Mouse (Mus musculus): ENCODE data around the gene Stxbp1.

The Stxbp1 gene

DNA sequence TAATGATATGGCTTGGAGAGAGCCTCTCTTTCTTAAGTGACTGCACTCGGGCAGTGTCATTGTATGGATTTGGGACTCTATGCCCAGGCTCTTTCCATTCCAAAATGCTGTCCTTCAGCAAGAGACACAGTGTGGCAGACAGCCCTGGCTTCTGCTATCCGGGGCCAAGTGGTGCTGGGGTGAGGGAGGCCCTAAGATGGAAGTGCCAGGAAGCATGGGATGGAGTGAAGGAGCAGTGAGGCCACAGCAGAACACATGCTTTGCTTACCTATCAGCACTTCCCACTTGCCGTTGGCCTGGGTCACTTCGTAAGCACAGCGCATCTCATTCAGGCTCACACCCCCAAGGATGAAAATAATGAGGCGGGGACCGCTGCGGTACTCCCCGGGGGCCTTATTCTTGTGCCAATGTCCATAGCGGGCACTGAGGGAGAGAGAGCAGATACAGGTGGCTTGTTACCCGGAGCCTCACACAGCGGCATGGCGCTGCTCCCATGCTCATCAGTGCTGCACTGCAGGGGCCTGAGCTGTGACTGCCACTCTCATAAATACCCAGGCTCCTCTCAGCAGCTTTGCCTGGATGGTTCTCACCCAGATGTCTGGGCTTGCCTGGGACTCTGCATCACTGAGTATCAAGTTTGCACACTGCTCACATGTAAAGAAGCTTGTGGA is 51.2 kb downstream of the Stxbp1 start:
- DNase-seq (ENCODE audit: low read depth, low spot score), result no peak

DNA sequence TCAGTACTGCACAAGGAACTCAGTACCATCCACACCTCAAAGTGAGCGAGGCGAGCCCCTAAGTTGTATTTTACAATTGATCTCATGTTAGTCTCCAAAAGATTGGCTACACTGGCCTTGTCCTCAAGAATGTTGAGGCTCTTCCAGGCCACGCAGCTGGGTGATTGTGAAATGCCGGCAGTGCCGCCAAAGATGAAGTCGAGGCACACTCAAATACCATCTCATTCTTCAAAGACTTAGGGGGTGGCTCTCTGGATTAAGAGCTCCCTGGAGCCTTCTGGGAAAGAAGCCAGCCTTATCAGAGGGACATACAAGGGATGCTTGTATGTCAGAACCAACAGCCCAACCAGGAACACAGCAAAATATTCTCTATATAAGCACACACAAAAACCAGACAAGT is 55.7 kb downstream of the Stxbp1 start:
- no peak for DNase-seq (ENCODE audit: low read depth, low spot score)

GRCm38 (mm10) chr2:32788581-32788980 is 58.5 kb downstream of the Stxbp1 start:
- no peak for DNase-seq (ENCODE audit: low read depth, low spot score)

DNA sequence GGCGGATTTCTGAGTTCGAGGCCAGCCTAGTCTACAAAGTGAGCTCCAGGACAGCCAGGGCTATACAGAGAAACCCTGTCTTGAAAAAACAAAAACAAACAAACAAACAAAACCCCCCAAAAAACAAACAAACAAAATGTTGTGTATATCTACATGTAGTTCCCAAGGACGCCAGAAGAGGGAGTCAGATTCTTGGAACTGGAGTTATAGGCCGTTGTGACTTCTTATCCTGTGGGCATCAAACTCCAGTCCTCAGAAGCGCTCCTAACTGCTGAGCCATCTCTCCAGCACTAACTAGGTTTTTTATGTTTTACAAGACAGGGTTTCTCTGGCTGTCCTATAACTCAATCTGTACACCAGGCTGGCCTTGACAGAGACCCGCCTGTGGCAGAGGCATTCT is 59.9 kb downstream of the Stxbp1 start:
- no peak for DNase-seq (ENCODE audit: low read depth, low spot score)

GRCm38 (mm10) chr2:32784048-32784681 is 62.9 kb downstream of the Stxbp1 start, which contains the start of gene Cfap157:
Cfap157 (minus strand) TSS chr2:32784428.
- no peak for DNase-seq (ENCODE audit: low read depth, low spot score)

DNA sequence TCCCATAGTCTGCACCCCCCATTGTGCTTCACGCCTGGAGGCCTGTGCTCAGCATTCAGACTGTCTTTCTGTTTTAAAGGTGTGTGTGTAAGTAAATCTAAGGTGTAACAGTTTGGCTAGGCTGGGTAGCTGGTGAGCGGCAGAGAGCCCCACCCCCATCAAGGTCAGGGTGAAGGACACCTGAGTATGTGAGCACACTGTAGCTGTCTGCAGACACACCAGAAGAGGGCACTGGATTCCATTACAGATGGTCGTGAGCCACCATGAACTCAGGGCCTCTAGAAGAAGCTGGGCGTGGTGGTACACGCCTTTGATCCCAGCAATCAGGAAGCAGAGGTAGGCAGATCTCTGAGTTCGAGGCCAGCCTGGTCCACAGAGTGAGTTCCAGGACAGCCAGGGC is 65.3 kb downstream of the Stxbp1 start:
- no peak for DNase-seq (ENCODE audit: low read depth, low spot score)

DNA sequence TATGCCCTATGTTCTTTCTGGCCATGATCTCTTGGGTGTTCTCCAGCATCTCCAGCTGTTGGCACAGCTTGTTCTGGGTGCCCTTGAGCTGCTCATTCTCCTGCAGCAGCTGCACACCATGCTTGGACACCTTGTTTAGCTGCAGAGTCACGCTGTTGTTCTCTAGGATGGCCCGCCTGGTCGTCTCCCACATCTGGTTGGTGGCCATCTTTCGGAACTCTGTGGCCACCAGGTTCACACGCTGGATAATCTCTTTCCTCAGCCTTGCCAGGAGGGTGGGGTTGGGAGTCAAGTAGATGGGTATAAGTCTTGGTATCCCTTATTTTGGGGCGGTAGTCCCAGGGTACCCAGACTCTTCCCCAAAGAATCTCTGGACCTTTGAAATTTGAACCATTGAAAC is 67.3 kb downstream of the Stxbp1 start:
- DNase-seq (ENCODE audit: low read depth, low spot score), result no peak

DNA sequence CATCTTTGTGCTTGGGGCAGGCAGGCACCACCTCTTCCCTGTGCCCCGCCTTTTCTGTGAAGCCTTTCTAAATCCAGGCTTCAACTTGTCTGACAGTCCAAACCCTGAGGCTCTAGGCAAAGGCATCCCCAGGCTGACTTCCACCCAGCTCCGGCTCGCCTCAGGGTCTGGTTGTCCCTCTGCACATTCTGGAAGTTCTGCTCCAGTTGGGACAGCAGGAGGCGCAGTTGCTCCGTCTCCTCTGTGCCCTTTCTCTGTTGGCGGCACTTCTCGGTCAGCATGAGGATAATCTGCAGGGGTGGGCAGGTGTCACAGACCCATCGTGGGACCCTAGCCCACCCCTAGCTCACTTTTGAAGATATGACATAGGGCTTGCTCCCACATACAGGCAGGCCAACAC is 67.9 kb downstream of the Stxbp1 start:
- peak; percentile 52 for DNase-seq (ENCODE audit: low read depth, low spot score)

DNA sequence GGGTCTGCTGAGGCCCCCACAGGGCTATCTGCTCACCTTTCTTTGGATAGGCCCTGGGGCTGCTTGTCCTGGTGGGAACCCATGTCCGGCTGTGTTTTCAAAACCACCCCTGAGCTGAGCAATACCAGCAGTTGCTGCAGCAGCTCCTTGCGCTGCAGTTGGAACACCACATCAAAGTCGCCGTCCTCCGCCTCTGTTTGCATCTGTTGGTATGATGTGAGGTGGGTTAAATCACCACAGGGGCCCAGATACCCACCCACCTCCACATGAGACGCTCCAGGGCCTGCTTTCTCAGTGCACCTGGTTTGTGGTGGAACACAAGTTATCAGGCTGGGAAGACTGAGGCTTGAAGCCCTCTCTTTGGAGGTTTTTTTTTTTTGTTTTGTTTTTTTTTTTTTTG is 69.0 kb downstream of the Stxbp1 start:
- DNase-seq (ENCODE audit: low read depth, low spot score), result no peak

DNA sequence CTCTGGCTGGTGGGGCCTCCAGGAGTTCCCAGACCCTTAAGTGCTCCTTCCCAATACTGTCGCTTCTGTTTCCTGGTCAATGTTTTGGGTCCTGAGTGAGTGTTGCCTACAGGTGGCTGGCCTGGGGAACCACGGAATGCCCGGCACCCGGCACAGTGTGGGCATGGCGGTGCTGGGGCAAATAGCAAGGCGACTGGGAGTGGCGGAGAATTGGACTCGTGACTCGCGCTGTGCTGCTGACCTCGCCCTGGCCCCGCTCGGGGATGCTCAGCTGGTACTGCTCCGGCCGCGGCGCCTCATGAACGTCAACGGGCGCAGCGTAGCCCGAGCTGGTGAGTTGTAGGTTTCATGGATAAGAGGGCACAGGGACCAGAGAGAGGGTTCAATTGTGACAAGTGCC is 70.9 kb downstream of the Stxbp1 start:
- DNase-seq (ENCODE audit: low read depth, low spot score), result no peak

GRCm38 (mm10) chr2:32775359-32776074 is 71.5 kb downstream of the Stxbp1 start, which contains the start of the genes Ttc16 and Ptrh1:
Ttc16 (minus strand) TSS chr2:32775633.
Ptrh1 (plus strand) TSS chr2:32775786.
- DNase-seq (ENCODE audit: low read depth, low spot score), result peak; percentile 96

GRCm38 (mm10) chr2:32772626-32773279 is 74.3 kb downstream of the Stxbp1 start:
- no peak for DNase-seq (ENCODE audit: low read depth, low spot score)

DNA sequence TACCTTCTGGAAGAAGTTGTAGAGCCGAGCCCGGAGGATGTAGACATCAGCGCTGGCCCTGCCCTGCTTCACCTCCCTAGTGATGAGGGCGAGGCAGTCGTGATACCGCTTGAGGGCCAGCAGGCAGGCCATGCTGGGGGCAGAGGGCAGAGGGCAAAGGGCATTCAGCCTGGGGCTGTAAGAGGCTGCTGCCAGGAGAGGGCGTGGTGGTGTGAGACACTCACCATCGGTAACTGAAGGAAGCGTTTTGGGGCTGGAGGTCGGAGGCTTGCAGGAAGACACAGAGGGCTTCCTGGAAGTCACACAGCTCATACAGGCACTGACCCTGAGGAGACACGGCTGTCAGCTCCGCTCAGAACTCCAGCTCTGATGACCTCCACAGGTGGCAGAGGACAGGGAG is 75.2 kb downstream of the Stxbp1 start:
- DNase-seq (ENCODE audit: low read depth, low spot score), result no peak

DNA sequence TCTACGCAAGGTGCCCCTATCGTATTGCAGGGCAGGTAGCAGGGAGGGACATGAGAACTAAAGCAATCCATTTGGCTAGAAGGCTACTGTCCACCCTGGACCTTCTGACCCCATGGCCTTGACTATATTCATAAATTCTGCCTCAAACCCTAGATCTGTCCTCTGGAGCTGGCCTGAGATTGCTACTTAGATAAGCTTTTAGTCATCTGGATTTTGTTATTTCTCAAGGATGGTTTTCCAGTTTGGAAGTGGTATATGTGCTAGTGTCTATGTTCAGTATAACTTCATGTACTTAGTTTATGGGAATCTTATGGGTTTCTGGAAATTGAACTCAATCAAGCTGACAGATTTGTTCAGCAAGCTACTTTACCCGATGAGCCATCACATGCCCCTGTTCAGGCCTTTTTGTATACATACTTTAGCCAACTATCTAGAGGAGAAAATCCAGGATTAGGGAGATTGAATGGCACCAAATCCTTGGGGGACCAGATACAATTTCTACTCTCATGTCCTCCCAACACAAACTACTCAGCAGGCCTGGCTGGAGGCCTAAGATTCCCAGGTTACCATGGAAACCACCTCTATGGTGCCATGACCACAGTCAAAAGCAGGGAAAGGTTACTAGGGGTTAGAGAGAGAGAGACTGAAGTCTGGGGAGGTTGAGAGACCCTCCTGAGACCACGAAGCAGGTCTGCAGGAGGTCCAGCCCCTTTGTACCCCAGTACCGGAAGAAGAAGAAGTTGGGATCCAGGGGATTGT is 77.5 kb downstream of the Stxbp1 start:
- DNase-seq (ENCODE audit: low read depth, low spot score), result no peak

DNA sequence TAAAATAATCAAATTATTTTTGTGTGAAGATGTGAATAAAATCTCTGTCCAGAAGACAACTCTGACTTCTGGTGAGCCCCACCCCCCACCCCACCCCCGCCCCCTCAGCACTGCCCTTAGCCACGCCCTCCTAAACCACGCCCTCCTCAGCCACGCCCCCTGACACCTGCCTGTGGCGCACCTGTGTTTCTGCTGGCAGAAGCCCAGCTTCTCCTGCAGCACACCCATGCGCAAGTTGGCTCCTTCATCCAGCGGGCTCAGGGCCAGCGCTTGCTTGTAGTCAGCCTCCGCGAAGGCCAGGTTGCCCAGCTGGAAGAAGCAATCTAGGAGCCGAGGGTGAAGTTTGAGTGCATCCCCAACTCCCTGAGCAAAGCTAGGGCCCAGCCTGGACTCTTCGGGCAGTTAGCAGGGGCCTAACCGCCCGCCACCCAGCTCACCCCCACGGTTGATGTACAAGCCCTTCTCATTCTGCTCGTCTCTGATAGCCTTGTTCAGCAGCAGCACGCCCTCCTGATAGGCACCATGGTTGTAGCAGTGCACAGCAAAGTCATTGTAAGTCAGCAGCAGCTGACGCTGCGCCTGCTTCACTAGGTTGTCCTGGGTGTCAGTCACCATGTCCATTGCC is 78.3 kb downstream of the Stxbp1 start:
- DNase-seq (ENCODE audit: low read depth, low spot score), result no peak

- no peak for DNase-seq (ENCODE audit: low read depth, low spot score)
Observed at GRCm38 (mm10) chr2:32767241-32767640, 79.8 kb downstream of the Stxbp1 start.

DNA sequence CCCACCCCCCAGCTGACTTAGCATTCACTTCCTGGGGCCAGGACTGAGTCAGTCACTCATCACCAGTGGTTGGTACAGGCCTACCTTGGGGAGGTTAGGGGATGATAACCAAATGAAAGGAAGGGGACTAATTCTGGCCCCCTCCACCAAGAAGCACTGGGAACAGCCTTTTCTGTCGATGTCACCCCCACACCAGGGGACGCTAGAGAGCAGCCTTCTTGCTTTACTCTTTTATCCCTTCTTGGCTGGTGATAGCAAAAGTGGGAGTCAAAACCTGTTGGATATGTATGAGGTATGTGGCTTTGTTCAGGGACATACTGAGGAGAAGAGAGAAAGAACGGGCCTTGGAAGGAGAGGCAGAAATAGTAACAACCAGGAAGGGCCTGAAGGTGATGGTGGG is 83.7 kb downstream of the Stxbp1 start:
- no peak for DNase-seq (ENCODE audit: low read depth, low spot score)

- DNase-seq (ENCODE audit: low read depth, low spot score), result no peak
Observed at GRCm38 (mm10) chr2:32761859-32762258, 85.2 kb downstream of the Stxbp1 start.

DNA sequence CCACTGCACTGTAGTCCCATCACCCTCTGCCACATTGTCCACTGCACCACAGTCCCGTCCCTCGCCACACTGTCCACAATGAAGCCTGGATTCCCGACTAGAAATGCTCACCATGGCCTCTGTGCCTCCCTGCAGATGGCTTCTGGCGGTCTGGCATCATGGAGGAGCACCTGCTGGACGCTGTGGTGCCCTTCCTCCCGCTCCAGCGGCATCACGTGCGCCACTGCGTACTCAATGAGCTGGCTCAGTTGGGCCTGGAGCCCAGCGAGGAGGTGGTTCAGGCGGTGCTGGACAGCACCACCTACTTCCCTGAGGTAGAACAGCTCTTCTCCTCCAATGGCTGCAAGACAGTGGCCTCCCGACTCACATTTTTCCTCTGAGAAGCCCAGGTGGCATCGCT is 85.7 kb downstream of the Stxbp1 start:
- DNase-seq (ENCODE audit: low read depth, low spot score), result no peak

- no peak for DNase-seq (ENCODE audit: low read depth, low spot score)
Observed at GRCm38 (mm10) chr2:32759001-32759400, 88.0 kb downstream of the Stxbp1 start.

DNA sequence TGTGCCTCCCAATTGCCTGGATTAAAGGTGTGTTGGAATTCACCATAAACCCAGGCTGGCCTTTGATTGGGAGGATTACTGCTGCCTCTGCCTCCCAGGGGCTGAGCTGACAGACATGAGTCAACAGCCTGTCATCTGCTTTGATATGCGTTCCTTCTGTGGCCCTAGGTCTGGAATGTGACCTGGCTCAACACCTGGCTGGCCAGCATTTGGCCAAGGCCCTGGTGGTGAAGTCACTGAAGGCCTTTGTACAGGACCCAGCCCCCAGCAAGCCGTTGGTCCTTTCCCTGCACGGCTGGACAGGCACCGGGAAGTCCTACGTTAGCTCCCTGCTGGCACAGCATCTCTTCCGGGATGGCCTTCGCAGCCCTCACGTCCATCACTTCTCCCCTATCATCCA is 88.5 kb downstream of the Stxbp1 start:
- DNase-seq (ENCODE audit: low read depth, low spot score), result no peak

Data from embryo, embryonic 11.5 days (tissue).